ENCODE assay signal across 16 mouse cellular contexts in the genomic region with DNA sequence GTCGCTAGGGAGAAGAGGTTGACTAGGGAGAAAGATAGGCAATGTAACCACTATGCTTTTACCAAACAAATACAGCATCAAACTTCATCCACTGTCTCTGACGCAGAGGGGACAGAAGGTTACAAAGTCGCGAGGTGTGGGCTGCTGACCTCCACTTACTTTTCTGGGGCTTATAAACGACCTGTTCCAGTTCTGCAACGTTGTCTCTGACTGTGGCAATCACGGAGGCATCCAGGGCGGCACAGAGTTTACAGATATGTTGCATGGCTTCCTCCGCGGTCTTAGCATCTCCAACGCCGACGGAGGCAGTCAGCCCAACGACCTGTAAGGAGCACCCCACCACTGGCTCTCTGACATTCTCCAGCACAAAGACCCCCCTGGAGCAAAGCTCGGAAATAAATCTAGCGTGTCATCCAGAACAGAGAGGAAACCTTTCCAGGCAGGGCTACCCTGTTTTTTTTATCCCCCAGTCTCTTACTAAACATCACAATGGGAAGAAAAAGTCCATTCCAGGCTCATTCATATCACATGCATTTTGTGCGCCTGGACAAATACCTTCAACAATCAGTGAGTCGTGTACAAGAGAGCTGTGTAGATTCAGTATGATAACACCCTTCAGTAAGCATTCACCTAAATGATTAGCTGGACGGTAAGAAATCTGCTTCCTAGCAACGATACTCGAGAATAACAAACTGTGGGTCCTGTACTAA.
"Had no signal": no experiment of that assay in that cellular context is flagged by ENCODE, and none has a peak within 500 bp of the region (broad histone marks: within the 10 kb centered on the region; RNA-seq: fewer than 3 reads in every experiment).

No protein-coding gene starts in this region.

- H3K9me3 ChIP-seq: kidney, embryonic 15.5 days; limb, embryonic 12.5 days; liver, embryonic 13.5 days; megakaryocyte, embryonic 14.5 days; midbrain, embryonic 12.5 days; stomach, embryonic 15.5 days had no signal

- H3K9ac ChIP-seq: kidney, embryonic 15.5 days; limb, embryonic 12.5 days; liver, embryonic 13.5 days; midbrain, embryonic 12.5 days; stomach, embryonic 15.5 days had no signal

- H3K4me2 ChIP-seq: kidney, embryonic 15.5 days; limb, embryonic 12.5 days; midbrain, embryonic 12.5 days had no signal

- H3K27ac ChIP-seq: kidney, embryonic 15.5 days; limb, embryonic 12.5 days; liver, embryonic 13.5 days; midbrain, embryonic 12.5 days; stomach, embryonic 15.5 days had no signal

- H3K36me3 ChIP-seq: liver, embryonic 13.5 days; midbrain, embryonic 12.5 days had no signal

- DNase-seq: kidney, postnatal 14 days; layer of hippocampus, adult 9-11 months; layer of hippocampus, postnatal 36 days; liver, embryonic 13.5 days; lung, adult 2 months; lung, postnatal 10 days; lung, postnatal 4 days; right cerebral cortex, postnatal 4 days; thymus, adult 2 months; thymus, postnatal 25 days had no signal

- ATAC-seq: midbrain, embryonic 16.5 days had no signal

- H3K4me3 ChIP-seq: kidney, embryonic 15.5 days; limb, embryonic 12.5 days; liver, embryonic 13.5 days; megakaryocyte, embryonic 14.5 days; midbrain, embryonic 12.5 days; stomach, embryonic 15.5 days had no signal

- H3K27me3 ChIP-seq: kidney, embryonic 15.5 days; liver, embryonic 13.5 days; megakaryocyte, embryonic 14.5 days; midbrain, embryonic 12.5 days; stomach, embryonic 15.5 days had no signal

- H3K4me1 ChIP-seq: limb, embryonic 12.5 days; liver, embryonic 13.5 days; stomach, embryonic 15.5 days had no signal
